ENCODE assay signal across 26 mouse cellular contexts in the genomic region with DNA sequence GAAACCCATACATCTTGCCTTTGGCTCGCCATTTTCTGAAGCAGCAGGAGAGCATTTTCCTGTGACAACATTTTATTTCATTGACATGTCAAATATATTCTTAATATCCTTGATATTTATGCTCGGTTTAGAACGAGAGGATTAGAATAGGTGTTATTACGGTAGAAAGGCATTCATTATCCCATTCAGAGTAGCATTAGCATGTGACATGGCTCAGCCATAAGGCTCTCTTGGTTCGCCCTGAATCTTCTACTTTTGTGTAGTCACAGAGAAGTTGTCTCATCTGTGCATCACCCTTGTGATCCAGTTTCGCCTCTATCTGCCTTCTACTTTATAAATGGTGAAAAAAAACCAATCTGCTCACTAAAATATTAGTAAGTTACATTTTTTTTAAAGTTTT.
"Had no signal": no experiment of that assay in that cellular context is flagged by ENCODE, and none has a peak within 500 bp of the region (broad histone marks: within the 10 kb centered on the region; RNA-seq: fewer than 3 reads in every experiment).

No protein-coding gene starts in this region.

- H3K4me1 ChIP-seq: embryonic facial prominence, embryonic 10.5 days; embryonic facial prominence, embryonic 12.5 days; embryonic facial prominence, embryonic 13.5 days; embryonic facial prominence, embryonic 15.5 days; forebrain, embryonic 10.5 days; heart, embryonic 10.5 days; heart, embryonic 12.5 days; heart, embryonic 13.5 days had no signal

- H3K9me3 ChIP-seq: embryonic facial prominence, embryonic 10.5 days; embryonic facial prominence, embryonic 12.5 days; embryonic facial prominence, embryonic 13.5 days; embryonic facial prominence, embryonic 15.5 days; forebrain, embryonic 10.5 days; heart, embryonic 10.5 days; heart, embryonic 12.5 days; heart, embryonic 13.5 days had no signal

- H3K9ac ChIP-seq: embryonic facial prominence, embryonic 12.5 days; embryonic facial prominence, embryonic 13.5 days; embryonic facial prominence, embryonic 15.5 days; heart, embryonic 12.5 days; heart, embryonic 13.5 days had no signal

- H3K27ac ChIP-seq: embryonic facial prominence, embryonic 10.5 days; embryonic facial prominence, embryonic 12.5 days; embryonic facial prominence, embryonic 13.5 days; embryonic facial prominence, embryonic 15.5 days; forebrain, embryonic 10.5 days; gastrocnemius, adult 2 months; heart, adult 2 months; heart, embryonic 10.5 days; heart, embryonic 13.5 days had no signal

- H3K4me3 ChIP-seq: embryonic facial prominence, embryonic 10.5 days; embryonic facial prominence, embryonic 12.5 days; embryonic facial prominence, embryonic 13.5 days; embryonic facial prominence, embryonic 15.5 days; erythroblast, embryonic 14.5 days; forebrain, embryonic 10.5 days; gastrocnemius, adult 2 months; heart, adult 2 months; heart, embryonic 10.5 days; heart, embryonic 12.5 days; heart, embryonic 13.5 days had no signal

- H3K36me3 ChIP-seq: embryonic facial prominence, embryonic 10.5 days; embryonic facial prominence, embryonic 12.5 days; embryonic facial prominence, embryonic 13.5 days; embryonic facial prominence, embryonic 15.5 days; forebrain, embryonic 10.5 days; heart, embryonic 10.5 days; heart, embryonic 12.5 days; heart, embryonic 13.5 days had no signal

- H3K27me3 ChIP-seq: embryonic facial prominence, embryonic 12.5 days; embryonic facial prominence, embryonic 13.5 days; embryonic facial prominence, embryonic 15.5 days; heart, embryonic 12.5 days; heart, embryonic 13.5 days had no signal

- DNase-seq: cerebellum, adult 8-10 months; cerebellum, adult 9-10 months; cerebellum, adult 9-11 months; cerebellum, postnatal 10 days; cerebellum, postnatal 14 days; cerebellum, postnatal 25 days; cerebellum, postnatal 36 days; embryo, embryonic 11 days; gastrocnemius, adult 2 months; gastrocnemius, postnatal 10 days; gastrocnemius, postnatal 14 days; gastrocnemius, postnatal 25 days; gastrocnemius, postnatal 36 days; heart, adult 11 months; heart, adult 18-20 months; heart, adult 2 months had no signal

- H3K4me2 ChIP-seq: embryonic facial prominence, embryonic 12.5 days; embryonic facial prominence, embryonic 13.5 days; embryonic facial prominence, embryonic 15.5 days; heart, embryonic 11.5 days; heart, embryonic 12.5 days; heart, embryonic 13.5 days had no signal
